Mouse (Mus musculus): ENCODE measurements at regions not wholly inside any gene's neighbourhood (a gene's known extent, or its start where the extent isn't known, plus 50 kb on each side); places are given as distances from the start of the nearest gene placed in this dataset.

DNA sequence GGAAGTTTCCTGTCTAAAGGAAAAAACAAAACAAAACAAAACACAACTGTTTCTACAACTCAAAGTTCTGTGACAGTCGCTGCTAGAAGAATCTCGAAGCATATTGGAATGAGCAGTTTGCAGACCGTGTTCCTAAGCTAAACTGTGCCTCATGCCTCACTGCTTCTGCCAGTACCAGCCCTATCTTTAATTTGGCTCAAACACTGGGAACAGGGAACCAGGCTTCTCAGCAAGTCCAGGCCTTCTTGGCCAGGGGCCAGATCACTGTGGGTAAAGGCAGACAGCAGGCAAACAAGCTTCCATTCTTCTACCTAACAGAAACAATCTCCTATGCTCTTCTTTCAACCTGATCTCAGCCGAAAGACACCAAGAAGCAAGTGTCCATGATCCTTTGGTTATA, 56.5 kb downstream of the Tmsb4x start:
- in situ Hi-C loops (cut with MboI, MseI), result no loop called here

DNA sequence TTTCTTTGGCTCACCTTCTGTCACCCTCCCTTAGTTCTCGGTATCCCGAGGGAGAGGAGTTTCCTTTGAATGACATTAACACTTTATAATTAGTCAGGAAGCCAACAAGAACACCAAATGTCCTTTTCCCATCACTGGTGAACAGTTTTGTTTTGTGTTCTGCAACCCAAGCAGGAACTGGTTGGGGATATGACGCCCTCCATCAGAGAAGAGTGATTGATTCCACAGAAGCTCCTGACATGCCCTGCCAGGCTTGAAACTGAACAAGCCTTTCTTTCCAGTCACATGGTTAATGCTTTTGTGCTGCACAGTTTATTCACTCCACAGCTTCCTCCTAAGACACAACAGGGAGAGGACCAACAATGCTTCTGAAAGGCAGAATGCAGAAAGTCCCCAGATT, 57.8 kb downstream of the Tmsb4x start:
- in situ Hi-C loops (cut with MboI, MseI), result no loop called here

DNA sequence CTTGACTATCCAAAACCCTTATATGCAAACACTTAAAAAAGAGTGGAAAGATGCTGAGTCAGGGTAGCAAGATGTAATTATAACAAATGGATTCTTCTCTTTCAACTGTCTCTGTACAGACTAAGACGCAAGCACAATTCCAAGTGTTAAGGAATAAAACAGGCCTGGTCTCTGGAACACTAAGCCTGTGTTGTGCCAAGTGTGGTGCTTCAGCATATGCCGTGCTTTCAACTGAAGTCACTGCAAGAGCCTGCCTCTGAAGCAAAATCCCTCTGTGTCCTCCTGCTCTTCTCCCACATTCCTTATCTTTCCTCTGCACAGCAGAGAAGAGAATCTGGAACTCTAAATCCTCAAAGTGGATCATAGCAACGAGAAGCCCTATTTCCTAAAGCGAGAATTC, 59.7 kb downstream of the Tmsb4x start:
- in situ Hi-C loops (cut with MboI, MseI), result no loop called here

DNA sequence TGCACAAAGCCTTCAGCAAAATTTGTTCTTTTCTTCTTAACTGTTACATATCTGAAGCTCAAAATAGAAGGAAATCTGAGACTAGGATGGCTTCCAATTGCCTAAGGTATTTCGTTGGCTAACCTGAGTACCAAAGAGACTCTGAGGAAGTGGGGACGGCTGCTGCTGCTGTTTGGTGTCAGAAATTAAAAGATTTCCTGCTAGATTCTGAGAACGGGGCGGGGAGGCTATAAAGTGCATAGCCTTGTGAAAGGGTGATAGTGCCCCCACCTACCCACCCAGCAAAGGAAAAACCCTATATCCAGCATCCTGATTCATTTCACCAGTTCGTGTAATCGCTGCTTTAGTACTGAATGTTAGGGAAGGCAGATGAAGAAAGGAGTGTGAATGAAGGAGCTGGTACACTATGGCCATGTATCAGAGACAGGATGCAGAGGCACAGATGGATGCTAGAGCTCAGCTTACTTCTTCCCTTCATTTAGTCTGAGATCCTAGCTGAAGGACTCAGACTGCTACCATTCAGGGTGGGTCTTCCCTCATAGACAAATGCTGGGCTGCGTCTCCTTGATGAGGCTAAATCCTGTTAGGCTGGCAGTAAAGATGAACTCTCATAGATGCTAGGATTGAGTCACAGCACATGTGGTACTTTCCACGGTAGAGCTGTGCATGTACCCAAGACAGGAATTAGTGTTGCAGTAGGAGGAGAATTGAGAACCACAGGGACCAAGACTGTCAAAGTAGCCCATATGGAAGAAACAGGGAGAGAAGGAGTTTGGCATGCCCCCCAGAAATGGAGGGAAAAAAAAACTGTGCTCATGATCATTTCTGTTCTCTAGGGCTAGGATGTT, 62.4 kb downstream of the Tmsb4x start:
- in situ Hi-C loops (cut with MboI, MseI), result no loop called here

DNA sequence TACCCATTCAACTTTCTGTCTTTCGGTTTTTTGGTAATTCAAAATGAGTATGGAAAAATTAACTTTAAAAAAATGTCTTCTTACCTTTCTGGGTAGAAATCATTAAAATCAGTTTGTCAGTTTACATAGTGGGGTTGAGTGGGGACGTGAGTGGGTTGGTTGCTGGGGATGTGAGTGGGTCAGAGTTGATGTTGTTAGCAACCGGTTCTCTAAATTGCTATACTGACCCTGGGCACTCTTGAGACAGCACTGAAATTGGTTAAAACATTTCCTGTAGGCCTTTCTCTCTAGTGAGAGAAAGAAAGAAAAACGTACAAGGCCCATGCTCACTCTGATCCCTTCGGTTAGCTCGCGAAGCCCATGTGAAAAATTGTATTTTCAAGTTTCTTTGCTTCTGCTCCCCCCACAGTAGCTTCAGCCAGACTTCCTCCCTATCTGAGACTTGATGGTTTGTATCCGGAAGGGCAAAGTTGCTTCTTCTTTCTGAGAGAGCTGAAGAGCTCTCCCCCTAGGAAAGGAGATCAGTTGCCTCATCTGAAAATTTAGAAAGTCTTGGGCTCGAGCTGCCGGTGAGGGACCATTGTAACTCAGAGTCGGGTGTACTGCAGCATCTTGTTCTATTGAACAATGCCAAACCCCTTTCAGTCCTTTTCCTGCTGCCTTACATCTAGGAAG, 63.5 kb downstream of the Tmsb4x start:
- in situ Hi-C loops (cut with MboI, MseI), result no loop called here

DNA sequence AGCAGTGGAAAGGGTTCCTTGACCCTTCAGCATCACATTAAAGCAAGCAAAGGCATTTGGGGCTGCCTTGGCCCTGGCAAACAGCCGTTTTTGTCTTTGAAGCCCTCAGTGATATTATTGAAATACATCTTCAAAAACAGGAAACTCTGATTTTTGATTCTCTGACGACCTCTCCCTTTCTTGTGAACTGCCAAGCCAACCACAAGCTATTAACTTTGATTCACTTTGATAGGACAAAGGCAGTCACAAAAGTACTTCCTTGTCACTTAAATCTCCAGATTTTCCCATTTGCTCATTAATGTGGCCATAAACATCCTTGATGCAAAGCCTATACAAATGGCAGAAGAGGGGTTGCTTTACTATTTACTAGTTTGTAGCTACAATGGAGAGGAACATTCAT, 70.0 kb downstream of the Tmsb4x start:
- in situ Hi-C loops (cut with MboI, MseI), result no loop called here

DNA sequence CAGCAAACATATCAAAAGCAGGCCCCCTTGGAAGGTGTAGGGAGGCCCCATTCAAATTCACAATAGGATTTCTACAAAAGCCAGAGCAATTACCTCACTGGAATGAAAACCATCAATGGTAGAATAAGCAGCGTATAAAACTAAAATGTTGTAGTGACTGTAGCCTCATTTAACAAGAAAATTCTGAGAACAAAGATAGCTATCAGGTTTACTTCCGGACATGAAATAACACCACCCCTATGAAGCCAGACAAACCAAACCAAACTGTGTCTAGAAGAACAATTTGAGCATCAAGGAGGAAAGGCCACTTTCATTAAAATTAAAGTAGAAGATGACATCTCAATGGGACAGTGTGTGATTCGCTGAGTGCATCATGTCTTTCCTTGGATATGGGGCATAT, 74.9 kb downstream of the Tmsb4x start:
- in situ Hi-C loops (cut with MboI, MseI), result no loop called here

DNA sequence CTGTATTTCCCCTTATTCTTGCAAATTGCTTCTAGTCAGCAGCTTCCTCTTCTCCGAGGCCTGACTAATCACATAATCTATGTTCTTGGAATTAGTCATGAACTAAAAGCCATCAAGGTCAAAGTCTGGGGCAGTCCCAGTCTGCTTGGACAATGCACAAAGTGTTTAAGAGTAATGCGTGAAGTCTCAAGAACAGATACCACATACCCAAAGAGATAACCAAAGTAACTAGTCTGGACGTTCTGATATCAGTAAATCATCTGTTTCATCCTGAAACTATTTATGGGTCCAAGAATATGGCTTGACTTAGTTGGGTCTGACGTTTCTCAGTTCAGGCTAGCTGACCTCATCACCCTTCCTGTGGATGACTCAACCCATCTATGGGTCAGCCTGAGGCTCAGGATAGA, 76.1 kb downstream of the Tmsb4x start:
- in situ Hi-C loops (cut with MboI, MseI), result no loop called here

DNA sequence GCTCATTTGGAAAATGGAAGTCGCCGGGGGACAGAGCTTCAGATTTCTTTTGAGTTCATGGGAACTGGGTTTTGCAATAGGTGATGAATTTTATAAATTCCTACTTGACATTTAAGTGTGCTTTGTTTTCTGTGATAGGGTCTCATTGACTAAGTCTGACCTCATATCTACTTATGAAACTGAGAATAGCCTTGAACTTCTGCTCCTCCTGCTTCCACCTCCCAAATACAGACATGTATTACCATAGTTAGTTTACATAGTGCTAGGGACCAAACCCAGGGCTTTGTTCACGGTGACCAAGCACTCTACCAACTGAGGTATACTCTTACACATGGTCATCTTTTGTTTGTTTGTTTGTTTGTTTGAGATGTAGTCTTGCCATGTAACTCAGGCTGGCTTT, 77.8 kb downstream of the Tmsb4x start:
- in situ Hi-C loops (cut with MboI, MseI), result no loop called here

DNA sequence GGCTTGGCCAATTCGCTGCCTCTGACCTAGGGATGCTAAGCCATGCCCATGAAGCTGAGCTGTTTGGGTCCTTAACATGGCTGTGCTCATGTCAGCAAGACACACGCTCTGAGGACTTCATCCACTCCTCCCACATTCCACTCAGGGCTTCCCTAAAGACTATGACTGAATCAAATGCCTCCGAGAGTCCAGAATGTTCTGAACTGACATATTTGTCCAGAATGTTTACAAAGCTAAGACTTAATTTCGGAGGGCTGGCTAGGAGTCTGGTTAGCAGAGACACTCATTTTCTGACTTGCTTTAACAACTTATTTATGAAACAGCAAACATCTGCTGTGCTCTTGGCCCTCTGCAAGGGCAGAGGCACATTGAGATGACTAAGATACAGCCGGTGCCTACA, 78.5 kb downstream of the Tmsb4x start:
- in situ Hi-C loops (cut with MboI, MseI), result no loop called here

DNA sequence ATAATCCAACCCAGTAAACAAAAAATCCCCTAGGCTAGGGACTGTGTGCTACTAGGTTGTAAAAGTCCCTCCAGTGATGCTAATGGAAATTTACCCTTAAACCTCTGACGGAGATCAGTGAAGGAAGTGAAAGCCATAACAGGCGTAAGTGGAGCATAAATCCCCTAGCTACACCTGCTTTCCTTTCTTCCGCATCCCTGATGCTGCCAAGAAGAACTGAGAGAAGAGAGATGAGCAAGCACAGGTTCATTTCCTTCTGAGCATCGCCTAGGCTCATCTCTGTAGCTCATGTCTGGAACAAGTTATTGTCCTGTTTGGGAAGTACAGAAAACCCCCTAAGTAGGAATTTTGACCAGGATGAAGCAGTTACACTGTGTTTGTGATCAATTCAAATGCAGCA, 89.8 kb downstream of the Tmsb4x start:
- in situ Hi-C loops (cut with MboI, MseI), result loop anchor here (5.0 kb wide), 1 partner anchor 88 kb away; the partner anchor contains the start of gene Tmsb4x

DNA sequence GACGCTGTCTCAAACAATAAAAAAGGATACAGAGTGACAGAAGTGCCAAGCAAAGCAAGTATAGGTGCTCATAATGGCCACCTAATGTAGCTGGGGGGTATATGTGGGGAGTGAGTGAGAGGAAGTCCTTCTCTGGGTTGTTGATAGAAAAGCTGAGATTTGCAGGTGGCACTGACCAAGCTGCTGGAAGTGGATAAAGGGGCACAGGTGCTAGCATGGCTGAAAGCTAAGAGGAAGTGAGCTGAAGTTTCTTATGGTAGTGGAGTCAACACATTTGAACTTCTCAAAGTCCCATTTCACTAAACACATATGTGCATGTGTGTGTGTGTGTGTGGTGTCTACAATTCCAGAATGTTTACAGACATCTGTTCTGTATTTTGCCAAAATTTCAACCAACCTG, 94.0 kb downstream of the Tmsb4x start:
- in situ Hi-C loops (cut with MboI, MseI), result loop anchor here (5.0 kb wide), 1 partner anchor 92 kb away; the partner anchor contains the start of gene Tmsb4x

DNA sequence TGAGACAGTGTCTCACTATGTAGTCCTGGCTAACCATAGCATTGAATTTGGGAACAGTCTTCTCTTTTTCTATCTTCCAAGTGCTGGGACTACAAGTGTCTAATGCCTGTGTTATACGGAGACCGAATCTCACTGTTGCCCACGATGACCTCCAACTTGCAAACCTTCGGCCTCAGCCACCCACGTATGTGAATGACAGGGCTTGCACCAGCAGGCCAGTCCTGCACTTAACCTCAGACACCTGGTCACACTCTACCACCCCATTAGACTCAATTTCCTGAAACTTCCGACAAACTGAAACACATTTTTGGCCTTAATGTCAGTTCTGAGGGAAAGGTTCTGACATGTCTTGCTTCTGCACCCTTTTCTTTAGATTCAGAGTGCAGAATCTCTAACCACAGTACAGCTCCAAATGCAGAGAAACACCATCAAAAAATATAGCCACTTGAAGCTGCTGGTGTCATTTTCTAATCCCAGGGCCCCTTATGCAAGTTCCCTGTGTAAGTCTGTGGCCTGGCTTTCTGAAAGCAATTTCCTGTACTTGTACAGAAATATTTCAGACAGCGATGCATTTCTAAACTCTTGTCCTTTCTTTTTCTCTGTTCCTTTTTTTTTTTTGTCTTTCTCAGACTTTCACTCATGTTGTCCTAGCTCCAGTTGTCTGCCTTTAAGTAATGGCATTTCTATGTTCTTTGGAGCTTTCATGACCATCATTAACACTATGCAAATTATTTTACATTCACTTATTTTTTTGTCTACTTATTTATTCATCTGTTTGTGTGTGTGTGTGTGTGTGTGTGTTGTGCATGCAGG, 97.8 kb downstream of the Tmsb4x start:
- in situ Hi-C loops (cut with MboI, MseI), result no loop called here

DNA sequence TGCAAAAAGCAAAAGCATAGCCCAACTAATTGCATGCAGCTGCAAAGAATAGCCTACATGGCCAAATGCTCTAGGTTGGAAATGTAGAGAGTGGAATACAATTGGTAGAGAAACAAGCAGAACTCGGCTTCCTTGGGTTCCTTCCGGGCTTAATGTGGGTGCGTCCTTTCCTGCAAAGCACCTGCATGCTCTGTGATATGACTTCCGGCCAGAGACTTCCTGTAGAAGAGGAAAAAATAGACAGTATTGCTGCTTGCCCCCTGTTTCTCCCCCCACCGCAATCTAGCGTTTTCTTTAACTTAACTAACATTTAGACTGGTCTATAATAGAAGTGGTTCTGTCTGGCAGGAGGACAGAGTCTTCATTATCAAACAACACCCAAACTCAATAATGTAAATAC, 100.8 kb downstream of the Tmsb4x start:
- in situ Hi-C loops (cut with MboI, MseI), result no loop called here

DNA sequence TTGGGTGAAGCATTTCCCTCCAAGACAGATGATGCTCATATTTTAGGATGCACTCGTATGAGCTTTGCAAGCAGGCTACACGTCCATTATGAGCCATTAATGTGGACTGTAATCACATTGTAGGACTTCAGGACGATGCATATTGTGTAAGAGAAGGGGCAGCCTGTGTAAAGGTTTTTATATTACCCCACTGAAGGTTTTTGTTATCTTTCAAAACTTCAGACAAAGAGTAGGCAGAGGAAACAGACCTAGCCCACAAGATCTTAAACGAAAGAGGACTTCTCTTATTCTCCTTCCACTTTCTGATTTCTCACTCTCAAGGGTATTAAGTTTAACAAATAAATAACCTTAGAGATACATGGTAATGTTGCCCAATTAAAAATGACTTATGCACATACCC, 101.6 kb downstream of the Tmsb4x start:
- in situ Hi-C loops (cut with MboI, MseI), result no loop called here

DNA sequence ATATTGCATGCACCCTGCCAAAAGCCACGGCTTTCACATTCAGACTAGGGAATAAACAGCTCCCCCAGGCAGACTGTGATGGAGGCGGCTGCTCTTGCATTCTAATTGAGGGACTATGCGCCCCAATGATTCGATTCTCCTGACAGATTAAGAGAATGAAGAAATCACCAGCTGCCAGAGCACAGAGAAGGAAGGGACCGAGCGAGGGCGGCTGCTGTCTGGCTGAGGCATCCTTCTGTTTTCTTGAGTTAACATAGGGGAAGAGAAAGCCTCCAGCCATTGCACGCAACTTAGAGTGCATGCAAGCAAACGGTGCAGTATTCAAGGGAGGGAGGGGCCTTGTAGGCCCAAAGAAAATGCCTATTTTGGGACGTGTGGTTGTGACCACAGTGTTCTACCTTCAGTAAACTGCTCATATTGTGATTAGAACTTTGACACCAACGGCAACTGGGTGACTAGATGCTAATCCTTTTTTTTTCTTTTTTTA, 103.1 kb downstream of the Tmsb4x start:
- in situ Hi-C loops (cut with MboI, MseI), result no loop called here

DNA sequence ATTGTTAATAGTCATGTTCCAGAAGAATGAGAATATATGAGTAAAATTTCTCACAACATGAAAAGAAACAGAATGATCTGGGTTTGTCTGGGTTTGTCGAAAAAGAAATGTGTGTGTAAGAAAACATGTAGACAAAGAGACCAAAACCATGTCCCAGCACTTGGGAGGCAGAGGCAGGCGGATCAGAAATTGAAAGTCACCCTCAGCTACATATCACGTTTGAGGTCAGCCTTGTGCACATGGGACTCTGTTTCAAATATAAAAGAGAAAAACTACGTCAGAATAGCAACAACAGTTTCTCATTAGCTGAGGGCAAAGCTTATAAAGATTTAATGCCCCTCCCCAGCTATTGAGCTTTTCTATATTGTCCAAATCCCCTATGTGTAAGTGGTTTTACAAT, 103.8 kb downstream of the Tmsb4x start:
- in situ Hi-C loops (cut with MboI, MseI), result no loop called here

DNA sequence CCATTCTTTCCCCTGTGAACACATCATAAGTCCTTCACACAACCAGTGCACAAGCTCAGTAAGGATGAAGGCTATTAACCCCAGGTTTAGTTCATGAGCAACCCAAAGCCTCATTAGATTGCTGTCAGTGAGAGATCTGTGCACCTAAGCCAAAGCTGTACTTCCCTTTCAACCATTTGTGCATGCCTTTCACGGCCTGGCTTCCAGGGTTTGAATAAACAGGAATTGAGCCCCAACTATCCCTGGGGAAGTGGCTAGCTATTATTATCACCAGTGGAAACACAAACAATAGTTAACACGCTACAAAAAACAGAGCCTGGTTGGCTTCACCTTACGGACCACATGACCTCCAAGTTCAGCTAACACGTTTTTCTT, 104.9 kb downstream of the Tmsb4x start:
- in situ Hi-C loops (cut with MboI, MseI), result no loop called here

DNA sequence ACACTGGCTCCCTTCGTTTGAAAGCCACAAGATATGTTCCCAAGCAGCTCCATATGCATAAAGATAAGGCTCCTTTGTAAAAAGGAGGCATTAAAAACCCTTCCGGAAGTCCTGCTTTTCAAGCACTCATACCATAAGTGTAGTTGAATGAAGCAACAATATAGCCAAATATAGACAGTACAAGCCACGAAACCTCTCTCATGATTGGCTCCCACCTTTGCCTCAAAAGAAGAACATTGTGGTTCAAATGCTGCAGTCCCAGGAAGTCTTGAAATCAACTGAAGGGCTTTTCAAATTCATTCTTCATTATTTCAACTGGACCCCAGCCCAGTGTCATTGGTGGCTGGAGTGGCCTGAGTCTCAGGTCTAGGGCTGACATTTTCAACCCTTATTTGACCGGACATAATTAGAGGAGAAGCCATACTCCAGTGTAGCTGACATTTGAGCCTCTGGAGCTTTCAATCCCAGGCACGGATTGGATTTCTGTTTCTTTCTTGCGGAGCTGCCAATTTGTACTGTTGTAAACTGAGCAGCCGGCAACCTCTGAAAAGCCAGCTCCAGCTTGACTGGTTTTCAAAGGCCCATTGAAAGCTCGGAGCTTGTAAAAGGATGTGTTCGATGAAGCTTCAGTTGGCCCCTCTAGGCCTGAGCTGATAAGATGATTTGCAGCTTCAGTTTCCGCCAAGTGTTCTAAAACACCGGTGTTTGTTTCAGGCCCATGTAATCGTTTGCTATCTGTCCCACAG, 105.4 kb downstream of the Tmsb4x start:
- in situ Hi-C loops (cut with MboI, MseI), result no loop called here

DNA sequence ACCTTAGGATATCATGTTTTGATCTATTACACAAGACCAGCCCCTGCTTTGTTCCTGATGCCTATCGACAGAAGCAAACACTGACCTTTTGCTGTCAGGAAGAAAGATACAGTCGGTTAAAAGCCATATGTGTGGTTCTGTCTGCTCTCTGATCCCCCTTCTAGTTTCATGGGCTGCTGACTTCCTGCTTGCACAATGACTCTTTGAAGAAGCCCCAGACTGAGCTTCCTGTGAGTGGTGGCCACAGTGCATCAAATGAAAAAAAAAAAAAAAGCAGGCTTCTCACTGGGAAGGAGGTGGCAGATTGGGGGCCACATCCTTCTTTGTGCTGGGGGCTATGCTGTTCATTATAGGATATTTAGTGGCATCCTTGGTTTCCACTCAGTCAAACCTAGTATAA, 107.2 kb downstream of the Tmsb4x start:
- in situ Hi-C loops (cut with MboI, MseI), result no loop called here

DNA sequence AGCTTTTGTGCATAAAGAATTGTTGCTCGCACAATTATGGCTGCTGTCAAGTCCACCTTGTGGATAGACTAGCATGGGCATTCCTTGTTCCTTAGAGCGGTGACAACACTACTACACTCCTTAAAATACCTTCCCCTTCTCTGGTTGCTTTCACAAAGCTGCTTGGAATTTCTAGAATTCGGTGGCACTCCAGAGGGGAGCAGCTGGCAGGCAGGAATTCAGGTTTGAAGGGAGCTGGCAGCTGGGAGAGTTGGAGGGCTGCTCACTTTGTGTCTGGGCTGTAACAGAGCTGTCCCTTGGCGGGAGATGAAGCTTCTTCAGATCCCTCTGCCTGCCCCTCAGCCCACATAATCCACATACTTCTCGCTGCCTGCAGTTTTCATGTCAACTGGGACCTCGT, 109.7 kb downstream of the Tmsb4x start:
- in situ Hi-C loops (cut with MboI, MseI), result no loop called here

DNA sequence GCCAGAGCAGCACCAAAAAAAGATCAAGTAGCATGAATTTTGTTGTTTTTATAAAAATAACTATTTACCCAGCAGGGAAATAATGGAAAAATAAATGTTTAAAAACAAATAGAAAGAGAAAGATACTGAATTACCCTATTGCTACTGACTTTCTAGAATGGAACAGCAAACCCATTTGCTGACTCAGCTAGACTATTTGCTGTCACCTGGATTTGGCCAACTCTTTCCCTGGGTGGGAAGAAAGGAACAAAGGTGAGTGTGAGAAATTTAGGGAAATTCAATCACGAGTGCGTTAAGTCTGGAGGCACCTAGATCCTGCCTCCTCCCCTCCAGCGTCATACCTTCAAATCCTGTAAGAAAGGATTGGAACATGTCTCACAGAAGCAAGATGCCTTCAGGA, 110.2 kb downstream of the Tmsb4x start:
- in situ Hi-C loops (cut with MboI, MseI), result no loop called here
